ENCODE assay signal across 14 mouse cellular contexts in the genomic region with DNA sequence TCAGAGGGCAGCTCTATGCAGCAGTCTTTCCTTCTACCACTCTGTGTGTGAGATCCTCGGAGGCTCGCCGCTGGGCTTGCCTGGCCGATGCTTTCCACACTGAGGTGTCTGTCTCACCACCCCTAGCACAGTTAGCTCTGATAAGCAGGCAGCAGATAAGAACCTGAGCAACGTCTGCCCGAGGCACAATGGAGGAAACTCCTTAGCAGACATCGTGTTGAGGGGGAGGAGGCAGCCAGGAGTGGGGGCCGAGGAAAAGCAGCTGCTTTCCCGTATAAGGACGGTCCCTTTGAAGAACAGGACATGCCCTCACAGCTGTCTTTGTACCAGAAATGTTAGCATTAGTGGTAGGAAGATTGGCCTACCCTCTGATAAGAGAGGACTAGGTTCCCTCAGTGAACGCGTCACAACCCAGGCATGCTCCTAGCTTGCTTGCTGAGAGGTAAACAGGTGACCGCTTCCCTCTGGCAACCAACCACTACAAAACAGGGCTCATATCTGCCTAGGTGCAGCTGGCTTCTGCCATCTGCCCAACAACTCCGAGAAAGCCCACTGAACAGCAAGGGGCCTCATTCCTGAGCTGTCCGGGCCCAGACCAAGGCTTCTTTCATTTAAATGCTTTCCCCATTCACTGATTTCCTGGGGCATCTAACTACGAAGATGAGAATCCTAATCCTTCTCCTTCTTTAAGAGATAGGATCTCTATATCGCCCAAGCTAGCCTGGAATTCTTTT. TPM values are rescaled to one million over a fixed set of nuclear protein-coding genes. Genes with fewer than 3 reads are reported as not detected.
A peak's percentile ranks its signal among the peaks of the same experiment; 100 is the strongest.
DNase-seq lines count a peak whose midpoint lies in the region; ATAC-seq lines count a peak whose summit lies in the region.
"Had no signal": no experiment of that assay in that cellular context is flagged by ENCODE, and none has a peak within 500 bp of the region (broad histone marks: within the 10 kb centered on the region; RNA-seq: fewer than 3 reads in every experiment).

No protein-coding gene starts in this region.

- no peaks in the 10 kb centered on the region for H3K36me3 ChIP-seq in heart, embryonic 11.5 days (ENCODE audit: control insufficient read depth, insufficient read depth, low read length)
- no peaks in the 10 kb centered on the region for H3K36me3 ChIP-seq in midbrain, embryonic 13.5 days
- no peaks in the 10 kb centered on the region for H3K36me3 ChIP-seq in midbrain, embryonic 15.5 days (replicated peaks)
- H3K36me3 ChIP-seq in liver, embryonic 13.5 days, result no peaks in the 10 kb centered on the region

- 16% methylated on average over 17 of the region's 17 CpGs for WGBS in heart, embryonic 11.5 days (ENCODE audit: insufficient replicate concordance)
- WGBS in midbrain, embryonic 13.5 days, result 56% methylated on average over 17 of the region's 17 CpGs
- WGBS in midbrain, embryonic 15.5 days, result 56% methylated on average over 17 of the region's 17 CpGs
- WGBS in liver, embryonic 13.5 days (ENCODE audit: insufficient replicate concordance), result 12% methylated on average over 17 of the region's 17 CpGs

- H3K27ac ChIP-seq in heart, embryonic 11.5 days (ENCODE audit: low read depth, low read length), result peak overlapping the region; percentile 36; the same call in 1 of the 2 replicates
- no peak overlapping the region for H3K27ac ChIP-seq in midbrain, embryonic 13.5 days
- no peak overlapping the region for H3K27ac ChIP-seq in midbrain, embryonic 15.5 days
- H3K27ac ChIP-seq in liver, embryonic 13.5 days, result peak overlapping the region; percentile 79

- DNase-seq in heart, postnatal 25 days (ENCODE audit: low spot score), result no peak
- peak; percentile 57 for DNase-seq in liver, embryonic 13.5 days
- DNase-seq in testis, postnatal 14 days (ENCODE audit: low spot score), result peak; percentile 51
- DNase-seq in left cerebral cortex, postnatal 36 days (ENCODE audit: low spot score in 2 of 2), result no peak
- no peak for DNase-seq in spleen, postnatal 36 days (ENCODE audit: low spot score in 2 of 2)
- DNase-seq: heart, postnatal 4 days; layer of hippocampus, adult 9-11 months; right cerebral cortex, adult 18-20 months; thymus, adult 18-20 months had no signal

- H3K4me2 ChIP-seq in heart, embryonic 11.5 days, result peak overlapping the region; percentile 60
- H3K4me2 ChIP-seq in midbrain, embryonic 13.5 days (replicated peaks), result no peak overlapping the region
- no peak overlapping the region for H3K4me2 ChIP-seq in midbrain, embryonic 15.5 days
- peak overlapping the region; percentile 70 for H3K4me2 ChIP-seq in liver, embryonic 13.5 days

- ATAC-seq in heart, embryonic 11.5 days (replicated peaks; ENCODE audit: insufficient number of reproducible peaks, low FRiP score, low TSS enrichment), result no peak
- no peak for ATAC-seq in midbrain, embryonic 13.5 days
- ATAC-seq in midbrain, embryonic 15.5 days (replicated peaks), result no peak
- ATAC-seq in liver, embryonic 13.5 days (ENCODE audit: low read depth), result peak; percentile 48

- H3K4me3 ChIP-seq in heart, embryonic 11.5 days (ENCODE audit: low read depth, low read length), result peak overlapping the region; percentile 17; the same call in 1 of the 2 replicates
- no peak overlapping the region for H3K4me3 ChIP-seq in midbrain, embryonic 13.5 days (replicated peaks)
- H3K4me3 ChIP-seq in midbrain, embryonic 15.5 days, result no peak overlapping the region
- H3K4me3 ChIP-seq in liver, embryonic 13.5 days (replicated peaks), result peak overlapping the region; percentile 43

- no peaks in the 10 kb centered on the region; the same call in 1 of the 2 replicates for H3K27me3 ChIP-seq in heart, embryonic 11.5 days (ENCODE audit: control insufficient read depth, insufficient read depth, low read length)
- no peaks in the 10 kb centered on the region for H3K27me3 ChIP-seq in midbrain, embryonic 13.5 days
- no peaks in the 10 kb centered on the region for H3K27me3 ChIP-seq in midbrain, embryonic 15.5 days (replicated peaks)
- no peaks in the 10 kb centered on the region for H3K27me3 ChIP-seq in liver, embryonic 13.5 days

- H3K9me3 ChIP-seq in heart, embryonic 11.5 days (replicated peaks; ENCODE audit: control insufficient read depth, low read length), result no peaks in the 10 kb centered on the region
- H3K9me3 ChIP-seq in midbrain, embryonic 13.5 days, result no peaks in the 10 kb centered on the region
- no peaks in the 10 kb centered on the region for H3K9me3 ChIP-seq in midbrain, embryonic 15.5 days
- H3K9me3 ChIP-seq in liver, embryonic 13.5 days (replicated peaks), result no peaks in the 10 kb centered on the region

- H3K4me1 ChIP-seq in heart, embryonic 11.5 days (ENCODE audit: control insufficient read depth, insufficient read depth, low read length), result peaks cover 17% of the 10 kb centered on the region
- peaks cover 20% of the 10 kb centered on the region for H3K4me1 ChIP-seq in midbrain, embryonic 13.5 days (replicated peaks)
- H3K4me1 ChIP-seq in midbrain, embryonic 15.5 days, result peaks cover 17% of the 10 kb centered on the region
- peaks cover 84% of the 10 kb centered on the region for H3K4me1 ChIP-seq in liver, embryonic 13.5 days (replicated peaks)

- peak overlapping the region; percentile 47 for H3K9ac ChIP-seq in heart, embryonic 11.5 days (ENCODE audit: low read depth, low read length)
- peak overlapping the region; percentile 47 for H3K9ac ChIP-seq in midbrain, embryonic 13.5 days (replicated peaks)
- H3K9ac ChIP-seq in midbrain, embryonic 15.5 days, result no peak overlapping the region
- H3K9ac ChIP-seq in liver, embryonic 13.5 days, result peak overlapping the region; percentile 58

- intact Hi-C loops in heart, postnatal 25 days (cut with DNase I), result loop anchor here (2.0 kb wide), 1 partner anchor 103 kb away; a partner anchor contains a TSS
- intact Hi-C loops in left cerebral cortex, postnatal 36 days (cut with DNase I), result no loop called here

RNA-seq across cellular contexts. Expression of a gene that starts 4.4 kb away (rescaled TPM):
- 53.4 and 54.1 TPM in 2 replicates for polyA plus RNA-seq in heart, embryonic 11.5 days (2014; fragmentation: Nextera tagmentation; extraction: Ambion mirVana)
- total RNA-seq in heart, postnatal 25 days (2021), result 10 to 100 TPM; 15.5 to 17.7 TPM
- 56.6 and 68.3 TPM in 2 replicates for polyA plus RNA-seq in midbrain, embryonic 13.5 days (2015; fragmentation: Nextera tagmentation; extraction: Ambion mirVana)
- 61.6 and 68.5 TPM in 2 replicates for polyA plus RNA-seq in midbrain, embryonic 15.5 days (2015; fragmentation: Nextera tagmentation; extraction: Ambion mirVana)
- polyA plus RNA-seq in liver, embryonic 13.5 days (2015; fragmentation: Nextera tagmentation; extraction: Ambion mirVana), result 22.4 and 24.9 TPM in 2 replicates
- total RNA-seq in left cerebral cortex, postnatal 36 days (2021), result 10 to 100 TPM; 33.4 to 37.6 TPM

RNA-seq across cellular contexts. Expression of a gene that starts 24.2 kb away (rescaled TPM):
- polyA plus RNA-seq in heart, embryonic 11.5 days (2014; fragmentation: Nextera tagmentation; extraction: Ambion mirVana), result not detected in 2 replicates
- total RNA-seq in heart, postnatal 25 days (2021), result not detected
- not detected in 2 replicates for polyA plus RNA-seq in midbrain, embryonic 13.5 days (2015; fragmentation: Nextera tagmentation; extraction: Ambion mirVana)
- not detected in 2 replicates for polyA plus RNA-seq in midbrain, embryonic 15.5 days (2015; fragmentation: Nextera tagmentation; extraction: Ambion mirVana)
- polyA plus RNA-seq in liver, embryonic 13.5 days (2015; fragmentation: Nextera tagmentation; extraction: Ambion mirVana), result not detected in 2 replicates
- total RNA-seq in left cerebral cortex, postnatal 36 days (2021), result not detected
- total RNA-seq: adrenal gland, postnatal 4 days; heart, postnatal 4 days; monocyte, adult 5-6 weeks had no signal

RNA-seq across cellular contexts. Expression of a gene that starts 27.8 kb away (rescaled TPM):
- polyA plus RNA-seq in heart, embryonic 11.5 days (2014; fragmentation: Nextera tagmentation; extraction: Ambion mirVana), result 4.1 and 4.9 TPM in 2 replicates
- total RNA-seq in heart, postnatal 25 days (2021), result 10 to 100 TPM; 15.0 to 16.7 TPM
- polyA plus RNA-seq in midbrain, embryonic 13.5 days (2015; fragmentation: Nextera tagmentation; extraction: Ambion mirVana), result 9.4 and 9.6 TPM in 2 replicates
- polyA plus RNA-seq in midbrain, embryonic 15.5 days (2015; fragmentation: Nextera tagmentation; extraction: Ambion mirVana), result 10.5 and 12.8 TPM in 2 replicates
- 2.6 and 3.6 TPM in 2 replicates for polyA plus RNA-seq in liver, embryonic 13.5 days (2015; fragmentation: Nextera tagmentation; extraction: Ambion mirVana)
- total RNA-seq in left cerebral cortex, postnatal 36 days (2021), result 10 to 100 TPM; 52.7 to 58.5 TPM

Comparison
In these comparisons a context has a peak if more than half of its experiments do, and no peak if none do; other contexts are left out.
1. H3K27ac ChIP-seq: peak in heart, embryonic 11.5 days (single experiment) and liver, embryonic 13.5 days (single experiment); none in midbrain, embryonic 13.5 days (single experiment) and midbrain, embryonic 15.5 days (single experiment).
2. H3K4me2 ChIP-seq: peak in heart, embryonic 11.5 days (single experiment) and liver, embryonic 13.5 days (single experiment); none in midbrain, embryonic 13.5 days (single experiment) and midbrain, embryonic 15.5 days (single experiment).
3. H3K4me3 ChIP-seq: peak in heart, embryonic 11.5 days (single experiment) and liver, embryonic 13.5 days (single experiment); none in midbrain, embryonic 13.5 days (single experiment) and midbrain, embryonic 15.5 days (single experiment).
4. DNase-seq: peak in liver, embryonic 13.5 days (single experiment) and testis, postnatal 14 days (single experiment); none in heart, postnatal 25 days (single experiment), left cerebral cortex, postnatal 36 days (0 of 2) and spleen, postnatal 36 days (0 of 2).